Mouse (Mus musculus) MEL (cell line): ENCODE measurements around the gene Relb. TPM values are rescaled to one million over a fixed set of nuclear protein-coding genes. Genes with fewer than 3 reads are reported as not detected.

ENCODE experiments used
- DNase-seq: peaks from one replicate; pipeline ENCODE4 v3.0.0; 2011; ENCODE audit warnings: low read depth, low spot score
- H3K27ac ChIP-seq: 2 replicates; pipeline ENCODE4 v1.5.1; 2012; ENCODE audit warnings: low read depth, mild to moderate bottlenecking, control low read depth, low read length, moderate library complexity; ENCODE audit not compliant: control insufficient read depth
- H3K27me3 ChIP-seq, 2 experiments: fragments of 150-350 bp in 1 of 2; sonication (generic) in 1 of 2; 2 replicates each; pipeline ENCODE4 v1.6.1; 2012; ENCODE audit warnings: low read length in 2 of 2, mild to moderate bottlenecking in 2 of 2, improper control_type of control experiment in 1 of 2, moderate library complexity in 1 of 2; ENCODE audit not compliant: insufficient read depth in 2 of 2, control insufficient read depth in 1 of 2
- H3K36me3 ChIP-seq, 2 experiments: 2 replicates each; pipeline ENCODE4 v1.6.1; 2012 to 2014; ENCODE audit warnings: low read length in 2 of 2, improper control_type of control experiment in 1 of 2, inconsistent platforms in 1 of 2, mild to moderate bottlenecking in 1 of 2; ENCODE audit not compliant: insufficient read depth in 2 of 2, control insufficient read depth in 1 of 2
- H3K4me1 ChIP-seq, 2 experiments: fragments of 150-350 bp in 1 of 2; sonication (generic) in 1 of 2; 2 replicates each; pipeline ENCODE4 v1.6.1; 2012; ENCODE audit warnings: low read length in 2 of 2, improper control_type of control experiment in 1 of 2, mild to moderate bottlenecking in 1 of 2; ENCODE audit not compliant: insufficient read depth in 2 of 2, control insufficient read depth in 1 of 2
- H3K4me3 ChIP-seq, 2 experiments: fragments of 150-350 bp in 1 of 2; sonication (generic) in 1 of 2; 2 replicates each; pipeline ENCODE4 v1.5.1; 2012; ENCODE audit warnings: low read depth in 2 of 2, low read length in 2 of 2, mild to moderate bottlenecking in 2 of 2, moderate library complexity in 2 of 2, control low read depth in 1 of 2, improper control_type of control experiment in 1 of 2; ENCODE audit not compliant: control insufficient read depth in 1 of 2, insufficient read depth in 1 of 2
- H3K79me2 ChIP-seq: 2 replicates; pipeline ENCODE4 v1.6.1; 2012; ENCODE audit warnings: mild to moderate bottlenecking, low read length, moderate library complexity; ENCODE audit not compliant: control insufficient read depth, poor library complexity, insufficient read depth
- H3K9ac ChIP-seq: 2 replicates; pipeline ENCODE4 v1.6.1; 2012; ENCODE audit warnings: low read depth, mild to moderate bottlenecking, control low read depth, low read length, moderate library complexity; ENCODE audit not compliant: control insufficient read depth, poor library complexity, severe bottlenecking
- H3K9me3 ChIP-seq: fragments of 150-350 bp; sonication (generic); replicated peaks from 2 replicates; pipeline ENCODE4 v1.6.1; 2012; ENCODE audit warnings: mild to moderate bottlenecking, low read length, improper control_type of control experiment, moderate library complexity; ENCODE audit not compliant: insufficient read depth
- BHLHE40 ChIP-seq: IDR thresholded peaks from 2 replicates; pipeline ENCODE4 v1.6.1; 2012; ENCODE audit warnings: low read depth, mild to moderate bottlenecking, inconsistent platforms, low read length, improper control_type of control experiment, borderline replicate concordance
- CHD1 ChIP-seq: IDR thresholded peaks from 2 replicates; pipeline ENCODE4 v1.6.1; 2012; ENCODE audit warnings: low read depth, mild to moderate bottlenecking, inconsistent platforms, low read length, improper control_type of control experiment
- CTCF ChIP-seq, 3 experiments: IDR thresholded peaks in 2 of 3; conservative IDR thresholded peaks in 1 of 3; 2 replicates each; pipeline ENCODE4 v1.5.1; 2011 to 2012; ENCODE audit warnings: low read length in 3 of 3, low read depth in 2 of 3, mild to moderate bottlenecking in 2 of 3, improper control_type of control experiment in 1 of 3, inconsistent platforms in 1 of 3, mixed read lengths in 1 of 3, moderate library complexity in 1 of 3; ENCODE audit not compliant: control insufficient read depth in 1 of 3, insufficient read depth in 1 of 3, poor library complexity in 1 of 3, severe bottlenecking in 1 of 3
- E2F4 ChIP-seq: IDR thresholded peaks from 2 replicates; pipeline ENCODE4 v1.6.1; 2011; ENCODE audit warnings: low read depth, low read length, improper control_type of control experiment, borderline replicate concordance
- ELF1 ChIP-seq: IDR thresholded peaks from 2 replicates; pipeline ENCODE4 v1.6.1; 2014; ENCODE audit warnings: low read depth, mild to moderate bottlenecking, inconsistent platforms, low read length, improper control_type of control experiment, moderate library complexity
- ETS1 ChIP-seq: IDR thresholded peaks from 2 replicates; pipeline ENCODE4 v1.6.1; 2012; ENCODE audit warnings: low read depth, mild to moderate bottlenecking, inconsistent platforms, low read length, improper control_type of control experiment, moderate library complexity
- GABPA ChIP-seq: IDR thresholded peaks from 2 replicates; pipeline ENCODE4 v1.6.1; 2012; ENCODE audit warnings: low read depth, mild to moderate bottlenecking, inconsistent platforms, low read length, improper control_type of control experiment, moderate library complexity
- HCFC1 ChIP-seq: IDR thresholded peaks from 2 replicates; pipeline ENCODE4 v1.6.1; 2012; ENCODE audit warnings: low read depth, mild to moderate bottlenecking, inconsistent platforms, low read length, improper control_type of control experiment, moderate library complexity
- JUND ChIP-seq: IDR thresholded peaks from 2 replicates; pipeline ENCODE4 v1.6.1; 2011; ENCODE audit warnings: low read depth, mild to moderate bottlenecking, improper control_type of control experiment, low read length
- KAT2A ChIP-seq: conservative IDR thresholded peaks from 2 replicates; pipeline ENCODE4 v1.6.1; 2012; ENCODE audit warnings: low read depth, low read length, improper control_type of control experiment, inconsistent platforms
- MAFK ChIP-seq: IDR thresholded peaks from 2 replicates; pipeline ENCODE4 v1.6.1; 2011; ENCODE audit warnings: low read depth, mild to moderate bottlenecking, low read length, improper control_type of control experiment, borderline replicate concordance
- MAX ChIP-seq: IDR thresholded peaks from 2 replicates; pipeline ENCODE4 v1.6.1; 2011; ENCODE audit warnings: low read length, improper control_type of control experiment
- MEF2A ChIP-seq: IDR thresholded peaks from 2 replicates; pipeline ENCODE4 v1.6.1; 2014; ENCODE audit warnings: low read depth, mild to moderate bottlenecking, inconsistent platforms, low read length, improper control_type of control experiment; ENCODE audit not compliant: poor library complexity, insufficient replicate concordance, severe bottlenecking; ENCODE audit errors: extremely low read depth
- MYB ChIP-seq: IDR thresholded peaks from 2 replicates; pipeline ENCODE4 v1.6.1; 2011; ENCODE audit warnings: mild to moderate bottlenecking, low read depth, low read length, improper control_type of control experiment
- MYC ChIP-seq: IDR thresholded peaks from 2 replicates; pipeline ENCODE4 v1.6.1; 2011; ENCODE audit warnings: low read depth, mild to moderate bottlenecking, low read length, improper control_type of control experiment, moderate library complexity
- NELFE ChIP-seq: IDR thresholded peaks from 2 replicates; pipeline ENCODE4 v1.6.1; 2011; ENCODE audit warnings: low read depth, low read length, improper control_type of control experiment
- NRF1 ChIP-seq: IDR thresholded peaks from 2 replicates; pipeline ENCODE4 v1.6.1; 2014; ENCODE audit warnings: low read depth, mild to moderate bottlenecking, inconsistent platforms, low read length, improper control_type of control experiment, moderate library complexity; ENCODE audit not compliant: poor library complexity, insufficient read depth, severe bottlenecking
- POLR2AphosphoS2 ChIP-seq: IDR thresholded peaks from 2 replicates; pipeline ENCODE4 v1.6.1; 2011; ENCODE audit warnings: low read length, improper control_type of control experiment
- POLR2AphosphoS5 ChIP-seq: IDR thresholded peaks from 2 replicates; pipeline ENCODE4 v1.6.1; 2012; ENCODE audit warnings: low read depth, borderline replicate concordance, mild to moderate bottlenecking, inconsistent platforms, low read length, moderate library complexity, mixed read lengths
- RAD21 ChIP-seq: IDR thresholded peaks from 2 replicates; pipeline ENCODE4 v1.6.1; 2011; ENCODE audit warnings: mild to moderate bottlenecking, low read depth, low read length, improper control_type of control experiment
- SIN3A ChIP-seq: IDR thresholded peaks from 2 replicates; pipeline ENCODE4 v1.6.1; 2012; ENCODE audit warnings: low read length, improper control_type of control experiment, inconsistent platforms
- SMC3 ChIP-seq: IDR thresholded peaks from 2 replicates; pipeline ENCODE4 v1.6.1; 2011; ENCODE audit warnings: low read depth, low read length, improper control_type of control experiment
- USF1 ChIP-seq: IDR thresholded peaks from 2 replicates; pipeline ENCODE4 v1.6.1; 2014; ENCODE audit warnings: low read depth, mild to moderate bottlenecking, inconsistent platforms, low read length, improper control_type of control experiment, moderate library complexity
- ZC3H11A ChIP-seq: IDR thresholded peaks from 2 replicates; pipeline ENCODE4 v1.6.1; 2012; ENCODE audit warnings: low read depth, mild to moderate bottlenecking, inconsistent platforms, low read length, improper control_type of control experiment
- ZMIZ1 ChIP-seq: IDR thresholded peaks from 2 replicates; pipeline ENCODE4 v1.6.1; 2012; ENCODE audit warnings: low read depth, mild to moderate bottlenecking, inconsistent platforms, low read length, improper control_type of control experiment, moderate library complexity
- ZNF384 ChIP-seq: IDR thresholded peaks from 2 replicates; pipeline ENCODE4 v1.6.1; 2012; ENCODE audit warnings: low read depth, mild to moderate bottlenecking, inconsistent platforms, low read length, improper control_type of control experiment
- polyA plus RNA-seq, 2 experiments: library from polyadenylated mRNA; stranded (reverse) in 1 of 2; unstranded in 1 of 2; fragments of >175 nt in 1 of 2; fragments of >200 nt in 1 of 2; gene quantifications; 2 replicates each; pipeline versions ENCODE4 v1.2.1 to v1.2.4; 2012; ENCODE audit warnings: low replicate concordance in 2 of 2, low read depth in 1 of 2; ENCODE audit not compliant: insufficient read length in 2 of 2, insufficient read depth in 1 of 2, missing spikeins in 1 of 2
- total RNA-seq: library from RNA; depleted of rRNA; stranded (reverse); fragments of 300-350 nt; gene quantifications from 2 replicates; pipeline ENCODE4 v1.2.3, GENCODE M21; 2012

Relb gene
- total and polyA plus RNA-seq, 3 experiments, result 6.2 to 7.7 TPM; not detected in 1

- TF ChIP-seq SIN3A (peak; percentile 87), SMC3 (no peak; the same call in 1 of the 2 replicates), HCFC1 (peak; percentile 89), ELF1 (peak; percentile 59), RAD21 (no peak), CTCF (IDR thresholded peaks at IDR 0.05 in 2 of 3, conservative IDR thresholded peaks at IDR 0.05 in 1 of 3; ENCODE audit: control insufficient read depth in 1 of 3, insufficient read depth in 1 of 3, low read depth in 2 of 3, low read length in 3 of 3, poor library complexity in 1 of 3, severe bottlenecking in 1 of 3) (peak in 1 of 3 experiments; percentile 8; a peak in 1 of 6 replicates), MAFK (no peak), E2F4 (no peak), MYB (no peak), CHD1 (no peak), ZNF384 (no peak), ZMIZ1 (peak; percentile 90), ZC3H11A (no peak), BHLHE40 (peak; percentile 79; the same call in 1 of the 2 replicates), NELFE (peak; percentile 87), KAT2A (peak; percentile 59; the same call in 1 of the 2 replicates), MEF2A (no peak), ETS1 (no peak; the same call in 1 of the 2 replicates), MYC (no peak), GABPA (0 out of 2 replicates have a peak, but pooled peaks have one; percentile 10), POLR2AphosphoS2 (peak; percentile 83), JUND (no peak), MAX (peak; percentile 83)
Observed at GRCm38 (mm10) chr7:19572926-19573775, 56.1 kb downstream of the Relb start (continued).

- no peaks in the 10 kb centered on the region for H3K27me3 ChIP-seq
- no peak overlapping the region for H3K27ac ChIP-seq
- peaks cover 4 to 17% of the 10 kb centered on the region in 2 experiments; a peak in 3 of 4 replicates for H3K4me1 ChIP-seq
- no peak overlapping the region for H3K9ac ChIP-seq
- H3K4me3 ChIP-seq, result no peak overlapping the region
- H3K79me2 ChIP-seq, result peaks cover 33% of the 10 kb centered on the region
- H3K36me3 ChIP-seq, result peaks cover 0 to 19% of the 10 kb centered on the region in 2 experiments; a peak in 3 of 4 replicates
- TF ChIP-seq MAFK (no peak), USF1 (no peak), SMC3 (no peak), HCFC1 (no peak), NRF1 (no peak), GABPA (no peak), POLR2AphosphoS5 (no peak)
- no peaks in the 10 kb centered on the region for H3K9me3 ChIP-seq
- DNase-seq, result no peak
Observed at GRCm38 (mm10) chr7:19569647-19570046, 59.6 kb downstream of the Relb start.
